Mouse (Mus musculus) hindbrain, embryonic 16.5 days (tissue): ENCODE data around the gene Auts2. TPM values are rescaled to one million over a fixed set of nuclear protein-coding genes. Genes with fewer than 3 reads are reported as not detected.
A peak's percentile ranks its signal among the peaks of the same experiment; 100 is the strongest.

ENCODE experiments used
- ATAC-seq: fragments of 200-750 bp; cut with Nextera tagmentation; 2 replicates; pipeline ENCODE4 v1.8.0; 2017; ENCODE audit warnings: moderate TSS enrichment, moderate library complexity
- H3K27ac ChIP-seq: fragments of 300-500 bp; sonication (generic); 2 replicates; pipeline ENCODE4 v1.5.1; 2014; ENCODE audit warnings: low read depth, mild to moderate bottlenecking, control low read depth, low read length, moderate library complexity
- H3K27me3 ChIP-seq: fragments of 300-500 bp; sonication (generic); replicated peaks from 2 replicates; pipeline ENCODE4 v1.6.1; 2014; ENCODE audit warnings: low read length; ENCODE audit not compliant: control insufficient read depth, insufficient read depth
- H3K36me3 ChIP-seq: fragments of 300-500 bp; sonication (generic); 2 replicates; pipeline ENCODE4 v1.6.1; 2014; ENCODE audit warnings: mild to moderate bottlenecking, low read length, moderate library complexity, mixed read lengths; ENCODE audit not compliant: control insufficient read depth, insufficient read depth
- H3K4me1 ChIP-seq: fragments of 300-500 bp; sonication (generic); 2 replicates; pipeline ENCODE4 v1.6.1; 2014; ENCODE audit warnings: low read depth, low read length; ENCODE audit not compliant: control insufficient read depth, insufficient read depth
- H3K4me2 ChIP-seq: fragments of 300-500 bp; sonication (generic); 2 replicates; pipeline ENCODE4 v1.6.1; 2014; ENCODE audit warnings: mild to moderate bottlenecking, low read length, control low read depth, moderate library complexity
- H3K4me3 ChIP-seq: fragments of 300-500 bp; sonication (generic); 2 replicates; pipeline ENCODE4 v1.5.1; 2014; ENCODE audit warnings: mild to moderate bottlenecking, low read length, control low read depth, moderate library complexity
- H3K9ac ChIP-seq: fragments of 300-500 bp; sonication (generic); 2 replicates; pipeline ENCODE4 v1.6.1; 2014; ENCODE audit warnings: low read depth, mild to moderate bottlenecking, control low read depth, low read length, moderate library complexity
- H3K9me3 ChIP-seq: fragments of 300-500 bp; sonication (generic); 2 replicates; pipeline ENCODE4 v1.6.1; 2014; ENCODE audit warnings: mild to moderate bottlenecking, low read length, moderate library complexity; ENCODE audit not compliant: control insufficient read depth
- WGBS: fragments of 180-500 bp; shearing (Covaris S2); extraction: QIAGEN DNeasy Blood & Tissue Kit; methylation state at CpG from one replicate; pipeline ENCODE4 v1.1.7; 2014; 5-methylcytosine and 5-hydroxymethylcytosine counted together
- polyA plus RNA-seq: library from polyadenylated mRNA; unstranded; fragments of >200 nt; fragmentation: Nextera tagmentation; extraction: Ambion mirVana; gene quantifications from 2 replicates; pipeline ENCODE4 v1.2.1, GENCODE M21; 2015

Gene Auts2
- polyA plus RNA-seq, 1 experiment from 2014 or later, result 43.2 TPM

GRCm38 (mm10) chr5:131775222-131775621, 767.9 kb downstream of the Auts2 start:
- peak overlapping the region; percentile 7; the same call in 1 of the 2 replicates for H3K4me2 ChIP-seq
- no peak overlapping the region for H3K4me3 ChIP-seq
- no peaks in the 10 kb centered on the region for H3K9me3 ChIP-seq
- no peak overlapping the region for H3K9ac ChIP-seq
- 12% methylated on average over 12 of the region's 12 CpGs for WGBS
- H3K27ac ChIP-seq, result peak overlapping the region; percentile 42
- peaks cover 14% of the 10 kb centered on the region for H3K4me1 ChIP-seq
- H3K36me3 ChIP-seq, result no peaks in the 10 kb centered on the region
- H3K27me3 ChIP-seq, result no peaks in the 10 kb centered on the region
- peak; percentile 86 for ATAC-seq

- ATAC-seq, result peak; percentile 32; the same call in 1 of the 2 replicates
- no peak overlapping the region for H3K9ac ChIP-seq
These were observed 768.4 kb downstream of the Auts2 start for GRCm38 (mm10) chr5:131774792-131775191.

GRCm38 (mm10) chr5:131772616-131773015, 770.5 kb downstream of the Auts2 start:
- Histone ChIP-seq H3K27ac (no peak overlapping the region), H3K4me3 (no peak overlapping the region), H3K9me3 (no peaks in the 10 kb centered on the region), H3K9ac (no peak overlapping the region), H3K4me1 (peaks cover 31% of the 10 kb centered on the region), H3K36me3 (no peaks in the 10 kb centered on the region), H3K4me2 (no peak overlapping the region), H3K27me3 (no peaks in the 10 kb centered on the region)
- 74% methylated on average over 1 of the region's 1 CpGs for WGBS
- no peak for ATAC-seq

More at GRCm38 (mm10) chr5:131774792-131775191, 768.4 kb downstream of the Auts2 start:
- H3K36me3 ChIP-seq, result no peaks in the 10 kb centered on the region
- H3K9me3 ChIP-seq, result no peaks in the 10 kb centered on the region
- 52% methylated on average over 6 of the region's 6 CpGs for WGBS
- H3K27me3 ChIP-seq, result no peaks in the 10 kb centered on the region
- H3K4me2 ChIP-seq, result no peak overlapping the region
- peak overlapping the region; percentile 49; the same call in 1 of the 2 replicates for H3K27ac ChIP-seq
- peaks cover 14% of the 10 kb centered on the region for H3K4me1 ChIP-seq
- H3K4me3 ChIP-seq, result no peak overlapping the region

- Histone ChIP-seq H3K9ac (no peak overlapping the region; the same call in 1 of the 2 replicates), H3K4me2 (no peak overlapping the region), H3K27ac (0 out of 2 replicates have a peak overlapping the region, but pooled peaks have one; percentile 17), H3K4me1 (peaks cover 19% of the 10 kb centered on the region), H3K9me3 (no peaks in the 10 kb centered on the region), H3K4me3 (no peak overlapping the region), H3K36me3 (no peaks in the 10 kb centered on the region), H3K27me3 (no peaks in the 10 kb centered on the region)
- no peak for ATAC-seq
- 30% methylated on average over 11 of the region's 11 CpGs for WGBS
These were observed 773.9 kb downstream of the Auts2 start for GRCm38 (mm10) chr5:131769273-131769672.

GRCm38 (mm10) chr5:131767699-131768264, 775.4 kb downstream of the Auts2 start:
- Histone ChIP-seq H3K9ac (no peak overlapping the region; the same call in 1 of the 2 replicates), H3K9me3 (no peaks in the 10 kb centered on the region), H3K4me1 (peaks cover 19% of the 10 kb centered on the region), H3K27me3 (no peaks in the 10 kb centered on the region), H3K27ac (peak overlapping the region; percentile 36; the same call in 1 of the 2 replicates), H3K4me3 (no peak overlapping the region), H3K4me2 (no peak overlapping the region), H3K36me3 (no peaks in the 10 kb centered on the region)
- WGBS, result 45% methylated on average over 12 of the region's 12 CpGs
- no peak for ATAC-seq

GRCm38 (mm10) chr5:131767176-131767575, 776.0 kb downstream of the Auts2 start:
- Histone ChIP-seq H3K4me2 (peak overlapping the region; percentile 10; the same call in 1 of the 2 replicates), H3K27ac (peak overlapping the region; percentile 36), H3K9ac (no peak overlapping the region; the same call in 1 of the 2 replicates), H3K27me3 (no peaks in the 10 kb centered on the region), H3K4me3 (no peak overlapping the region), H3K9me3 (no peaks in the 10 kb centered on the region), H3K4me1 (peaks cover 19% of the 10 kb centered on the region), H3K36me3 (no peaks in the 10 kb centered on the region)
- WGBS, result 52% methylated on average over 9 of the region's 9 CpGs
- ATAC-seq, result no peak

GRCm38 (mm10) chr5:131759432-131759831, 783.7 kb downstream of the Auts2 start:
- WGBS, result 74% methylated on average over 13 of the region's 13 CpGs
- H3K4me1 ChIP-seq, result no peaks in the 10 kb centered on the region
- no peak overlapping the region for H3K4me2 ChIP-seq
- peak; percentile 37; the same call in 1 of the 2 replicates for ATAC-seq
- no peaks in the 10 kb centered on the region for H3K27me3 ChIP-seq
- H3K4me3 ChIP-seq, result no peak overlapping the region
- no peak overlapping the region for H3K27ac ChIP-seq
- H3K36me3 ChIP-seq, result no peaks in the 10 kb centered on the region
- no peak overlapping the region for H3K9ac ChIP-seq
- no peaks in the 10 kb centered on the region for H3K9me3 ChIP-seq

GRCm38 (mm10) chr5:131750330-131750729, 792.8 kb downstream of the Auts2 start:
- WGBS, result 79% methylated on average over 2 of the region's 2 CpGs
- H3K9ac ChIP-seq, result no peak overlapping the region
- H3K4me2 ChIP-seq, result no peak overlapping the region
- no peak overlapping the region for H3K27ac ChIP-seq
- no peak overlapping the region for H3K4me3 ChIP-seq
- ATAC-seq, result no peak
- no peaks in the 10 kb centered on the region for H3K36me3 ChIP-seq
- H3K9me3 ChIP-seq, result no peaks in the 10 kb centered on the region
- no peaks in the 10 kb centered on the region for H3K27me3 ChIP-seq
- H3K4me1 ChIP-seq, result peaks cover 6% of the 10 kb centered on the region

GRCm38 (mm10) chr5:131749211-131749610, 793.9 kb downstream of the Auts2 start:
- WGBS, result 32% methylated on average over 6 of the region's 6 CpGs
- ATAC-seq, result no peak
- Histone ChIP-seq H3K4me1 (peaks cover 6% of the 10 kb centered on the region), H3K9me3 (no peaks in the 10 kb centered on the region), H3K27me3 (no peaks in the 10 kb centered on the region), H3K27ac (0 out of 2 replicates have a peak overlapping the region, but pooled peaks have one; percentile 9), H3K4me3 (no peak overlapping the region), H3K9ac (no peak overlapping the region), H3K4me2 (no peak overlapping the region), H3K36me3 (no peaks in the 10 kb centered on the region)
